Mouse (Mus musculus) lung, postnatal 0 days (tissue): ENCODE results near the gene Myo16. TPM values are rescaled to one million over a fixed set of nuclear protein-coding genes. Genes with fewer than 3 reads are reported as not detected.

ENCODE experiments used
- ATAC-seq: fragments of 200-750 bp; cut with Nextera tagmentation; 2 replicates; pipeline ENCODE4 v1.8.0; 2017; ENCODE audit warnings: moderate library complexity
- DNase-seq: peaks from one replicate; pipeline ENCODE4 v3.0.0-alpha.2; 2016; ENCODE audit warnings: low spot score
- H3K27ac ChIP-seq: fragments of 300-500 bp; sonication (generic); 2 replicates; pipeline ENCODE4 v1.5.1; 2014; ENCODE audit warnings: antibody characterized with exemption, mild to moderate bottlenecking, low read length, mixed read lengths
- H3K27me3 ChIP-seq: fragments of 300-500 bp; sonication (generic); replicated peaks from 2 replicates; pipeline ENCODE4 v1.6.1; 2014; ENCODE audit warnings: low read length, mixed read lengths; ENCODE audit not compliant: insufficient read depth
- H3K36me3 ChIP-seq: fragments of 300-500 bp; sonication (generic); 2 replicates; pipeline ENCODE4 v1.6.1; 2014; ENCODE audit warnings: low read length, mixed read lengths; ENCODE audit not compliant: insufficient read depth
- H3K4me1 ChIP-seq: fragments of 300-500 bp; sonication (generic); 2 replicates; pipeline ENCODE4 v1.6.1; 2014; ENCODE audit warnings: antibody characterized with exemption, low read depth, low read length, mixed read lengths; ENCODE audit not compliant: insufficient read depth
- H3K4me2 ChIP-seq: fragments of 300-500 bp; sonication (generic); replicated peaks from 2 replicates; pipeline ENCODE4 v1.6.1; 2014; ENCODE audit warnings: low read depth, mild to moderate bottlenecking, low read length, moderate library complexity, mixed read lengths
- H3K4me3 ChIP-seq: fragments of 300-500 bp; sonication (generic); 2 replicates; pipeline ENCODE4 v1.5.1; 2014; ENCODE audit warnings: low read depth, low read length
- H3K9ac ChIP-seq: fragments of 300-500 bp; sonication (generic); replicated peaks from 2 replicates; pipeline ENCODE4 v1.6.1; 2014; ENCODE audit warnings: low read depth, mild to moderate bottlenecking
- H3K9me3 ChIP-seq: fragments of 300-500 bp; sonication (generic); 2 replicates; pipeline ENCODE4 v1.6.1; 2016; ENCODE audit warnings: low read length, mixed read lengths
- CTCF ChIP-seq: IDR thresholded peaks from 2 replicates; pipeline ENCODE4 v1.5.1; 2016; ENCODE audit warnings: antibody characterized with exemption, mild to moderate bottlenecking
- EP300 ChIP-seq: IDR thresholded peaks from 2 replicates; pipeline ENCODE4 v1.6.1; 2016; ENCODE audit warnings: antibody characterized with exemption, mild to moderate bottlenecking, control low read depth
- WGBS: fragments of 180-500 bp; shearing (Covaris S2); extraction: QIAGEN DNeasy Blood & Tissue Kit; methylation state at CpG from one replicate; pipeline ENCODE4 v1.1.7; 2014; 5-methylcytosine and 5-hydroxymethylcytosine counted together
- polyA plus RNA-seq: library from polyadenylated mRNA; unstranded; fragments of >200 nt; fragmentation: Nextera tagmentation; extraction: Ambion mirVana; gene quantifications from 2 replicates; pipeline ENCODE4 v1.2.1, GENCODE M21; 2015

Gene Myo16
- polyA plus RNA-seq, 1 experiment from 2014 or later = 0.17 TPM

DNA sequence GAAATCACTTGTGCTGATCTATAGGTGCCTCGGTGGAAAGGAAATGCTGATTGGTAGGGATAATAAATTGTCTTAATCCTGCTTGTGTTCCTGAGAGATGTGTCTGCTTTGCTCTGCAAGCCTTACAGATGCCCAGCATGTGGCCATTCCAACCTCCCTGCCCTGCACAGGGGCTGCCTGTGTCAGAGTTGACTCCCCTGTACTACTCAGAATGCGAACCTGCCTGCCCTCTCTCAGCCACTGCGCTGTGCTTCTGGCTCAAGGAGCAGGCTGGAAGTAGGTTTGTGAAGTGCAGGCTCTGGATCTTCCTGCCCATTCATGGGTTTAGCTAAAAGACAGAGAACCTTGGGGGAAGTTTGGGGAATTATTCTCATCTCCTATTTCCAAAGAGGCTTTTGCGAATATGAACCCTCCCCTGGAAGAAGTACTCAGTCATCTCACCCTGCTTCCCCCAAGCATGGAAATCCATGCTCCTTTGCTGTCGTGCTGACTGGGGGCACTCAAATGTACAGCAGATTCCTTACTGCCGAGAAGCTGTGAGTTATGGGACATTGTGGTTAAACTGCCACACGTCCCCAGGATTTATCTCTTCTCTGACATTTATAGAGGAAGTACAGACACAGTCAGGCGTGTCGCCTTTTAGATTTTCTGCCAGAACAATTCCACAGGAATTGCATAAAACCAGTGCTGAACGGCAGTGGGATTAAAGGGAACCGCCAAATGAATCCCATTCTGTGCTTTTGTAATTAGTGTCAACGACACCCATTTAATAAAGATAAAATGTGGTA is 452.5 kb downstream of the Myo16 start:
- no peak for DNase-seq
- no peak overlapping the region for H3K27ac ChIP-seq

DNA sequence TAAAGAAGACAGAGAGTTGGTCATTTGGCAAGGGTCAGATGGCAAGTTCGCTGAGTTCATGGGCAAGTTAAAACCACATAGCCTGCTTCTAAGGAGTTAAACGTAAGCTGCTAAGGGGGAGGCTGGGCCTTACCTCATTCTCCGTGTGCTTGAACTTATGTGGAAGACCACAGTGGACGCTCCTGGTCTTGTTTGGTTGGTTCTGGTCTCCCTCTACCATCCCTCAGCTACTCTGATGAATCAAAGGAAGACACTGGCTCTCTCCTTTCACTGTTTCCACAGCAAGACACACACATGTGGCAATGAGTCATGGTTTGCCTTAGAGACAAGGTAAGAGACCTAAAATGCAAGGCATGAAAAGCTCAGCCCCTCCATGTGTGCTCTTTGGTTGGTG is 453.1 kb downstream of the Myo16 start:
- no peak overlapping the region for H3K9ac ChIP-seq
- H3K27me3 ChIP-seq = no peaks in the 10 kb centered on the region
- no peaks in the 10 kb centered on the region for H3K9me3 ChIP-seq
- H3K4me1 ChIP-seq = no peaks in the 10 kb centered on the region
- H3K4me2 ChIP-seq = no peak overlapping the region
- no peak overlapping the region for H3K27ac ChIP-seq
- WGBS = 38% methylated on average over 4 of the region's 4 CpGs
- H3K4me3 ChIP-seq = no peak overlapping the region
- DNase-seq (no peak), ATAC-seq (no peak)
- no peaks in the 10 kb centered on the region for H3K36me3 ChIP-seq
- TF ChIP-seq EP300 (no peak), CTCF (no peak)

More for the DNA sequence above, 452.5 kb downstream of the Myo16 start:
- no peak overlapping the region for H3K9ac ChIP-seq
- no peaks in the 10 kb centered on the region for H3K9me3 ChIP-seq
- no peak for TF ChIP-seq EP300
- no peak for TF ChIP-seq CTCF
- 37% methylated on average over 12 of the region's 12 CpGs for WGBS
- no peak overlapping the region for H3K4me3 ChIP-seq
- H3K4me1 ChIP-seq = no peaks in the 10 kb centered on the region
- no peaks in the 10 kb centered on the region for H3K27me3 ChIP-seq
- no peak overlapping the region for H3K4me2 ChIP-seq
- no peak for ATAC-seq
- no peaks in the 10 kb centered on the region for H3K36me3 ChIP-seq

DNA sequence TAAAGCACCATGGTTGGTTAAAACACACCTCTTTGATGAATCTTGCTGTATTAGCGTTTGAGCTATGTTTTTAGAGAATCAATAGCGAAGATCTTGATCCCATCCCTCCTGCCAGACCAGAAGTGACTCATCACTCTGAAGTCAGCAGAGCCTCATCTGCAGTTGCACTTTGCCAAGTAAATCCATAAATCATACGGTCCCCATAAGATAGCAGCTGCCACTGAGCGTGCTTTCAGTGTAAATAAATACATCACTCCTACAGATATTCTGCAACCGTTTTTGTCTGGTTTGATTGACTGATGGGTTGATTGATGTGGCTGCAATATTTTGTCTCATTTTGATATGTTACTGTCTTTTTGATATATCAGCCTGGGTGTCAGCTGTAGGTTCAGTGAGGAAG is 457.9 kb downstream of the Myo16 start:
- Histone ChIP-seq H3K27ac (no peak overlapping the region), H3K36me3 (no peaks in the 10 kb centered on the region), H3K4me2 (no peak overlapping the region), H3K9ac (no peak overlapping the region), H3K27me3 (no peaks in the 10 kb centered on the region), H3K9me3 (no peaks in the 10 kb centered on the region), H3K4me1 (no peaks in the 10 kb centered on the region), H3K4me3 (no peak overlapping the region)
- WGBS = 53% methylated on average over 5 of the region's 5 CpGs
- ATAC-seq (no peak), DNase-seq (no peak)
- no peak for TF ChIP-seq CTCF
- TF ChIP-seq EP300 = no peak

DNA sequence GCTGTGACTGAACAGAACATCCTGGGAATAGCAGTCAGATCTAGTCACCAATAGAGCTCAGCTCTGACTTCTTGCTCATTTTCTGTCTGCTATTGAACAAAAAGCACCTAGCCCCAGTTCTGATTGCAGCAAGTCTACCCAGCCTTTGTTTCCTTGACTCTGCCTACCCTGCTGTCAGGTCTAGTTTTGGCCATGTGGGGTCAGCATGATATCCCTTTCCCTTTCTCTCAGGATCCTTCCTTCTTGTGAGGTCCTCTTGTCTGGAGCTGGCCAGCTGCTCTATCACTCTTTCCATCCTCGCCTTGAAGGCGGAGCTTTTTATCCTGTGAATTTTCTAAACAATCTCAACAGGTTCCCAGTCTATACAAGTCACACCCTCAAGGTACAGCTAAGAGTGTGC is 459.7 kb downstream of the Myo16 start:
- H3K9ac ChIP-seq = no peak overlapping the region
- no peak overlapping the region for H3K27ac ChIP-seq
- 40% methylated on average over 2 of the region's 2 CpGs for whole genome bisulfite sequencing
- no peaks in the 10 kb centered on the region for H3K36me3 ChIP-seq
- H3K4me2 ChIP-seq = no peak overlapping the region
- ATAC-seq (peak; percentile 38; the same call in 1 of the 2 replicates), DNase-seq (peak; percentile 33)
- H3K27me3 ChIP-seq = no peaks in the 10 kb centered on the region
- TF ChIP-seq CTCF (peak; percentile 58), EP300 (no peak)
- no peaks in the 10 kb centered on the region for H3K4me1 ChIP-seq
- H3K4me3 ChIP-seq = no peak overlapping the region
- no peaks in the 10 kb centered on the region for H3K9me3 ChIP-seq

- ATAC-seq = peak; percentile 89
- no peak for TF ChIP-seq CTCF
- TF ChIP-seq EP300 = no peak
- 73% methylated on average over 2 of the region's 2 CpGs for WGBS
Measured at GRCm38 (mm10) chr8:10619689-10620088, 466.0 kb downstream of the Myo16 start.

GRCm38 (mm10) chr8:10625262-10625661 is 471.6 kb downstream of the Myo16 start:
- no peaks in the 10 kb centered on the region for H3K27me3 ChIP-seq
- H3K9me3 ChIP-seq = no peaks in the 10 kb centered on the region
- WGBS = 48% methylated on average over 5 of the region's 5 CpGs
- H3K36me3 ChIP-seq = no peaks in the 10 kb centered on the region
- ATAC-seq = no peak
- no peaks in the 10 kb centered on the region for H3K4me1 ChIP-seq
- H3K4me2 ChIP-seq = no peak overlapping the region
- no peak overlapping the region for H3K27ac ChIP-seq
- no peak for TF ChIP-seq CTCF
- TF ChIP-seq EP300 = no peak
- no peak overlapping the region for H3K4me3 ChIP-seq
- DNase-seq = no peak
- H3K9ac ChIP-seq = no peak overlapping the region

More at GRCm38 (mm10) chr8:10619689-10620088, 466.0 kb downstream of the Myo16 start:
- Histone ChIP-seq H3K4me3 (no peak overlapping the region), H3K27ac (no peak overlapping the region), H3K4me2 (no peak overlapping the region), H3K4me1 (no peaks in the 10 kb centered on the region), H3K9ac (no peak overlapping the region), H3K27me3 (no peaks in the 10 kb centered on the region), H3K36me3 (no peaks in the 10 kb centered on the region), H3K9me3 (no peaks in the 10 kb centered on the region)
- DNase-seq = peak; percentile 61
